Mouse (Mus musculus): ENCODE data around the gene 4930579F01Rik. TPM values are rescaled to one million over a fixed set of nuclear protein-coding genes. Genes with fewer than 3 reads are reported as not detected.
A peak's percentile ranks its signal among the peaks of the same experiment; 100 is the strongest.

Gene 4930579F01Rik
- polyA plus RNA-seq, 1 experiment from 2014 or later, result not detected

GRCm38 (mm10) chr3:138227082-138227481 lies 33.5 kb upstream of the 4930579F01Rik start:
- no peak for DNase-seq (ENCODE audit: low spot score)
- WGBS, result 85% methylated on average over 2 of the region's 2 CpGs
- H3K36me3 ChIP-seq, result no peaks in the 10 kb centered on the region
- H3K9me3 ChIP-seq, result no peaks in the 10 kb centered on the region
- no peak overlapping the region for H3K4me3 ChIP-seq
- 0 out of 2 replicates have a peak, but pooled peaks cover 4% of the 10 kb centered on the region for H3K4me1 ChIP-seq
- H3K27ac ChIP-seq, result no peak overlapping the region
- H3K27me3 ChIP-seq (ENCODE audit: insufficient read depth, poor library complexity, severe bottlenecking), result no peaks in the 10 kb centered on the region

GRCm38 (mm10) chr3:138226476-138226875 lies 32.9 kb upstream of the 4930579F01Rik start:
- Histone ChIP-seq H3K27me3 (ENCODE audit: insufficient read depth, poor library complexity, severe bottlenecking) (no peaks in the 10 kb centered on the region), H3K4me3 (no peak overlapping the region), H3K27ac (no peak overlapping the region), H3K36me3 (no peaks in the 10 kb centered on the region), H3K9me3 (no peaks in the 10 kb centered on the region), H3K4me1 (0 out of 2 replicates have a peak, but pooled peaks cover 4% of the 10 kb centered on the region)
- 91% methylated on average over 6 of the region's 6 CpGs for whole genome bisulfite sequencing
- DNase-seq (ENCODE audit: low spot score), result no peak

GRCm38 (mm10) chr3:138225853-138226252 lies 32.2 kb upstream of the 4930579F01Rik start:
- no peak overlapping the region for H3K4me3 ChIP-seq
- H3K9me3 ChIP-seq, result no peaks in the 10 kb centered on the region
- no peaks in the 10 kb centered on the region for H3K27me3 ChIP-seq (ENCODE audit: insufficient read depth, poor library complexity, severe bottlenecking)
- no peak overlapping the region; the same call in 1 of the 2 replicates for H3K27ac ChIP-seq
- H3K4me1 ChIP-seq, result 0 out of 2 replicates have a peak, but pooled peaks cover 4% of the 10 kb centered on the region
- H3K36me3 ChIP-seq, result no peaks in the 10 kb centered on the region
- 45% methylated on average over 7 of the region's 7 CpGs for WGBS
- no peak for DNase-seq (ENCODE audit: low spot score)

- Histone ChIP-seq H3K27ac (no peak overlapping the region), H3K27me3 (ENCODE audit: insufficient read depth, poor library complexity, severe bottlenecking) (no peaks in the 10 kb centered on the region), H3K4me3 (no peak overlapping the region), H3K36me3 (no peaks in the 10 kb centered on the region), H3K9me3 (no peaks in the 10 kb centered on the region), H3K4me1 (0 out of 2 replicates have a peak, but pooled peaks cover 4% of the 10 kb centered on the region)
- no peak for DNase-seq (ENCODE audit: low spot score)
- 76% methylated on average over 7 of the region's 7 CpGs for WGBS
Observed at GRCm38 (mm10) chr3:138225331-138225730, 31.7 kb upstream of the 4930579F01Rik start.

GRCm38 (mm10) chr3:138224363-138224954 lies 30.8 kb upstream of the 4930579F01Rik start:
- 0 out of 2 replicates have a peak, but pooled peaks cover 4% of the 10 kb centered on the region for H3K4me1 ChIP-seq
- no peaks in the 10 kb centered on the region for H3K27me3 ChIP-seq (ENCODE audit: insufficient read depth, poor library complexity, severe bottlenecking)
- 83% methylated on average over 13 of the region's 13 CpGs for WGBS
- H3K9me3 ChIP-seq, result no peaks in the 10 kb centered on the region
- no peak overlapping the region for H3K4me3 ChIP-seq
- no peaks in the 10 kb centered on the region for H3K36me3 ChIP-seq
- H3K27ac ChIP-seq, result no peak overlapping the region
- peak; percentile 55 for DNase-seq (ENCODE audit: low spot score)

- 0 out of 2 replicates have a peak, but pooled peaks cover 4% of the 10 kb centered on the region for H3K4me1 ChIP-seq
- WGBS, result 33% methylated on average over 5 of the region's 5 CpGs
- no peaks in the 10 kb centered on the region for H3K27me3 ChIP-seq (ENCODE audit: insufficient read depth, poor library complexity, severe bottlenecking)
- no peaks in the 10 kb centered on the region for H3K9me3 ChIP-seq
- no peaks in the 10 kb centered on the region for H3K36me3 ChIP-seq
- H3K27ac ChIP-seq, result no peak overlapping the region
- H3K4me3 ChIP-seq, result no peak overlapping the region
- DNase-seq (ENCODE audit: low spot score), result peak; percentile 66
Observed at GRCm38 (mm10) chr3:138222952-138223351, 29.3 kb upstream of the 4930579F01Rik start.

- no peak overlapping the region for H3K4me3 ChIP-seq
- H3K36me3 ChIP-seq, result no peaks in the 10 kb centered on the region
- 56% methylated on average over 4 of the region's 4 CpGs for WGBS
- no peaks in the 10 kb centered on the region for H3K9me3 ChIP-seq
- H3K27ac ChIP-seq, result no peak overlapping the region
- 0 out of 2 replicates have a peak, but pooled peaks cover 4% of the 10 kb centered on the region for H3K4me1 ChIP-seq
- no peaks in the 10 kb centered on the region for H3K27me3 ChIP-seq (ENCODE audit: insufficient read depth, poor library complexity, severe bottlenecking)
- DNase-seq (ENCODE audit: low spot score), result no peak
Observed at GRCm38 (mm10) chr3:138222511-138222910, 28.9 kb upstream of the 4930579F01Rik start.

GRCm38 (mm10) chr3:138221116-138221515 lies 27.5 kb upstream of the 4930579F01Rik start:
- Histone ChIP-seq H3K9me3 (no peaks in the 10 kb centered on the region), H3K4me1 (0 out of 2 replicates have a peak, but pooled peaks cover 3% of the 10 kb centered on the region), H3K27ac (no peak overlapping the region), H3K36me3 (no peaks in the 10 kb centered on the region), H3K27me3 (ENCODE audit: insufficient read depth, poor library complexity, severe bottlenecking) (no peaks in the 10 kb centered on the region), H3K4me3 (no peak overlapping the region)
- 88% methylated on average over 11 of the region's 11 CpGs for WGBS
- no peak for DNase-seq (ENCODE audit: low spot score)

- no peak for DNase-seq (ENCODE audit: low spot score)
- Histone ChIP-seq H3K27me3 (ENCODE audit: insufficient read depth, poor library complexity, severe bottlenecking) (no peaks in the 10 kb centered on the region), H3K9me3 (no peaks in the 10 kb centered on the region), H3K27ac (no peak within 1 kb of the TSS), H3K4me1 (no peaks in the 10 kb centered on the region), H3K4me3 (no peak within 1 kb of the TSS), H3K36me3 (no peaks in the 10 kb centered on the region)
- 76% methylated on average over 10 of the region's 10 CpGs for WGBS
Observed at GRCm38 (mm10) chr3:138217631-138218264, 24.1 kb upstream of the 4930579F01Rik start, which contains the start of gene Adh7. TSS of gene Adh7 (plus strand) at chr3:138217760.

GRCm38 (mm10) chr3:138216091-138216490 lies 22.5 kb upstream of the 4930579F01Rik start:
- Histone ChIP-seq H3K27ac (no peak overlapping the region), H3K36me3 (no peaks in the 10 kb centered on the region), H3K4me3 (no peak overlapping the region), H3K9me3 (no peaks in the 10 kb centered on the region), H3K4me1 (no peaks in the 10 kb centered on the region), H3K27me3 (ENCODE audit: insufficient read depth, poor library complexity, severe bottlenecking) (no peaks in the 10 kb centered on the region)
- 81% methylated on average over 8 of the region's 8 CpGs for WGBS
- DNase-seq (ENCODE audit: low spot score), result no peak

- no peak overlapping the region for H3K27ac ChIP-seq
- no peak overlapping the region for H3K4me3 ChIP-seq
- no peaks in the 10 kb centered on the region for H3K27me3 ChIP-seq (ENCODE audit: insufficient read depth, poor library complexity, severe bottlenecking)
- H3K9me3 ChIP-seq, result no peaks in the 10 kb centered on the region
- H3K36me3 ChIP-seq, result no peaks in the 10 kb centered on the region
- H3K4me1 ChIP-seq, result no peaks in the 10 kb centered on the region
- WGBS, result 66% methylated on average over 11 of the region's 11 CpGs
- no peak for DNase-seq (ENCODE audit: low spot score)
Observed at GRCm38 (mm10) chr3:138215395-138215989, 21.9 kb upstream of the 4930579F01Rik start.

GRCm38 (mm10) chr3:138212431-138212951 lies 18.9 kb upstream of the 4930579F01Rik start:
- no peaks in the 10 kb centered on the region for H3K27me3 ChIP-seq (ENCODE audit: insufficient read depth, poor library complexity, severe bottlenecking)
- DNase-seq (ENCODE audit: low spot score), result no peak
- H3K4me1 ChIP-seq, result no peaks in the 10 kb centered on the region
- no peaks in the 10 kb centered on the region for H3K36me3 ChIP-seq
- H3K4me3 ChIP-seq, result no peak overlapping the region
- H3K9me3 ChIP-seq, result no peaks in the 10 kb centered on the region
- 90% methylated on average over 4 of the region's 4 CpGs for WGBS
- no peak overlapping the region for H3K27ac ChIP-seq
